In the genomic region with DNA sequence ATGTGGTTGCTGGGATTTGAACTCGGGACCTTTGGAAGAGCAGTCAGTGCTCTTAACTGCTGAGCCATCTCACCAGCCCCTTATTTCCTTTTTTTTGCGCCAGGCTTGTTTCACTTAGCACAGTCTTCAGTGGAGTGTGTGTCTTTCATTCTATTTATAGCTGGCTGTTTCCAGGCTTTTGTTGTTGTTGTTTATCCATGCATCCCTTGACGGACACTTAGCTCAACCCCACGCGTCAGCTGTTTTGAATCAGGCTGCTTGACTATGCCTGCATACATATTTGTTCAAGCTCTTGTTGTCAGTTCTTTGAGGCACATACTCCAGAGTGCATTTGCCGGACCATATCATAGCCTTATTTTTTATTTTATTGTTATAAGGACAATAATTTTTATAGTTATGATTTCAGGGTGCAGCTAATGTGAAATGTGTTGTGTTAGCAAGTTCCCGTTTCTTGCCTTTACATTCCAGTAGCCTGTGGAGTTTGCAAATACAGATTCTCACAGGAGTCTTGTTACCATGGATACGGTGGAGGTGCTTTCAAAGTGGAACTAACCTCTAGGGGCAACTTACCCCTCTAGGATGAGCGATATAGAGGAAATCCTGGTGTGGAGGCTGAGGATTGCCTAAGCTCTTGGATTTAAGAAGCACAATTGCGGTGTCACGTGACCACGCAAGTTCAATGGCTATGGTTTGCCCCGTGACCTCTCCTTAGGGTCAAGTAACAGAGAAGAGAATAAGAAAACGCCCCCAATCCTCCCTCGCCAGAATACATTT, we compare ENCODE assay signal across 10 mouse cellular contexts. TPM values are rescaled to one million over a fixed set of nuclear protein-coding genes. Genes with fewer than 3 reads are reported as not detected.
DNase-seq lines count a peak whose midpoint lies in the region; ATAC-seq and TF ChIP-seq lines count a peak whose summit lies in the region.
"Had no signal": no experiment of that assay in that cellular context is flagged by ENCODE, and none has a peak within 500 bp of the region (broad histone marks: within the 10 kb centered on the region; RNA-seq: fewer than 3 reads in every experiment).

No protein-coding gene starts in this region.

- no peak overlapping the region for H3K9ac ChIP-seq in hindbrain, embryonic 14.5 days

- peak overlapping the region; percentile 10; the same call in 1 of the 2 replicates for H3K4me2 ChIP-seq in hindbrain, embryonic 14.5 days (replicated peaks)
- H3K4me2 ChIP-seq in myocyte (ENCODE audit: low read depth), result no peak overlapping the region

- ATAC-seq in hindbrain, embryonic 14.5 days (ENCODE audit: low FRiP score), result peak; percentile 75

- H3ac ChIP-seq in myocyte (ENCODE audit: control insufficient read depth, insufficient read length), result no peak overlapping the region

- H3K27ac ChIP-seq in embryonic facial prominence, embryonic 10.5 days (replicated peaks), result no peak overlapping the region
- peak overlapping the region; percentile 47; the same call in 1 of the 2 replicates for H3K27ac ChIP-seq in hindbrain, embryonic 14.5 days

- no peaks in the 10 kb centered on the region for H3K36me3 ChIP-seq in embryonic facial prominence, embryonic 10.5 days (replicated peaks)
- H3K36me3 ChIP-seq in hindbrain, embryonic 14.5 days (replicated peaks; ENCODE audit: control insufficient read depth, insufficient read depth), result no peaks in the 10 kb centered on the region
- no peaks in the 10 kb centered on the region for H3K36me3 ChIP-seq in myocyte (ENCODE audit: control insufficient read depth, insufficient read depth)

- H3K4me3 ChIP-seq in embryonic facial prominence, embryonic 10.5 days, result no peak overlapping the region
- H3K4me3 ChIP-seq in hindbrain, embryonic 14.5 days (replicated peaks; ENCODE audit: low read length), result no peak overlapping the region
- H3K4me3 ChIP-seq in myocyte, result no peak overlapping the region

- peak; percentile 86 for DNase-seq in ZHBTc4 (ENCODE audit: low read depth, low spot score)
- DNase-seq in embryonic facial prominence, embryonic 10.5 days (ENCODE audit: low spot score), result peak; percentile 42
- DNase-seq in hindbrain, embryonic 14.5 days (ENCODE audit: low spot score), result peak; percentile 67
- DNase-seq in thymus, adult 18-20 months, result no peak
- no peak for DNase-seq in cerebellum, postnatal 4 days (ENCODE audit: low spot score in 2 of 2)
- no peak for DNase-seq in gastrocnemius, postnatal 10 days
- DNase-seq: cerebellum, postnatal 25 days; lung, postnatal 4 days had no signal

- peaks cover 20% of the 10 kb centered on the region for H3K4me1 ChIP-seq in embryonic facial prominence, embryonic 10.5 days
- H3K4me1 ChIP-seq in hindbrain, embryonic 14.5 days (replicated peaks; ENCODE audit: control insufficient read depth, insufficient read depth, low read length), result peaks cover 12% of the 10 kb centered on the region; the same call in 1 of the 2 replicates

- no peaks in the 10 kb centered on the region for H3K79me2 ChIP-seq in myocyte (ENCODE audit: control insufficient read depth, insufficient read depth)

- H3K27me3 ChIP-seq in embryonic facial prominence, embryonic 10.5 days (replicated peaks; ENCODE audit: low read depth, poor library complexity, severe bottlenecking), result no peaks in the 10 kb centered on the region
- no peaks in the 10 kb centered on the region for H3K27me3 ChIP-seq in hindbrain, embryonic 14.5 days (ENCODE audit: control insufficient read depth, insufficient read depth, low read length)
- no peaks in the 10 kb centered on the region for H3K27me3 ChIP-seq in myocyte (ENCODE audit: control insufficient read depth, insufficient read depth, insufficient read length)

- WGBS in embryonic facial prominence, embryonic 10.5 days, result 41% methylated on average over 15 of the region's 15 CpGs
- 25% methylated on average over 15 of the region's 15 CpGs for WGBS in hindbrain, embryonic 14.5 days

- H3K9me3 ChIP-seq in embryonic facial prominence, embryonic 10.5 days, result no peaks in the 10 kb centered on the region
- H3K9me3 ChIP-seq in hindbrain, embryonic 14.5 days (ENCODE audit: control insufficient read depth, low read length), result no peaks in the 10 kb centered on the region

- TF ChIP-seq POLR2A in myocyte (IDR thresholded peaks at IDR 0.05; ENCODE audit: insufficient read length, low read depth), result no peak

TF ChIP-seq in myocyte, 11 proteins besides CTCF, POLR2A, EP300 and RAD21:
- TF ChIP-seq USF1 (IDR thresholded peaks at IDR 0.05; ENCODE audit: low read depth) (peak; percentile 13), TCF3 (IDR thresholded peaks at IDR 0.05; ENCODE audit: insufficient read length, low read depth) (no peak), E2F4 (IDR thresholded peaks at IDR 0.05; ENCODE audit: insufficient read depth) (no peak)

RNA-seq across cellular contexts. Expression of a gene that starts 11.7 kb away (rescaled TPM):
- polyA plus RNA-seq in embryonic facial prominence, embryonic 10.5 days (2016; fragmentation: Nextera tagmentation; extraction: Ambion mirVana), result not detected in 2 replicates
- not detected in 2 replicates for polyA plus RNA-seq in hindbrain, embryonic 14.5 days (2014; fragmentation: Nextera tagmentation; extraction: Ambion mirVana)
- 0.37 TPM for polyA plus RNA-seq in myocyte (2012; fragmentation: generic; extraction: Trizol)
- not detected for total RNA-seq in gastrocnemius, postnatal 10 days (2021)
- total RNA-seq: left cerebral cortex, adult 18-20 months had no signal

Comparison
In these comparisons a context has a peak if more than half of its experiments do, and no peak if none do; other contexts are left out.
1. DNase-seq: peak in ZHBTc4 (single experiment), embryonic facial prominence, embryonic 10.5 days (single experiment) and hindbrain, embryonic 14.5 days (single experiment); none in thymus, adult 18-20 months (0 of 2), cerebellum, postnatal 4 days (0 of 2) and gastrocnemius, postnatal 10 days (single experiment).